Mouse (Mus musculus): ENCODE results near the gene B3gnt2.

Gene B3gnt2

GRCm38 (mm10) chr11:22846960-22847731 is 13.6 kb downstream of the B3gnt2 start:
- DNase-seq: no peak

- DNase-seq: no peak
These were observed 14.5 kb downstream of the B3gnt2 start for GRCm38 (mm10) chr11:22846093-22846835.

- no peak for DNase-seq
These were observed 15.7 kb downstream of the B3gnt2 start for GRCm38 (mm10) chr11:22844754-22845718.

- no peak for DNase-seq
These were observed 21.3 kb downstream of the B3gnt2 start for GRCm38 (mm10) chr11:22839456-22839855.

GRCm38 (mm10) chr11:22838361-22838760 is 22.4 kb downstream of the B3gnt2 start:
- no peak for DNase-seq

GRCm38 (mm10) chr11:22836269-22836668 is 24.5 kb downstream of the B3gnt2 start:
- no peak for DNase-seq

- DNase-seq: no peak
These were observed 28.2 kb downstream of the B3gnt2 start for GRCm38 (mm10) chr11:22832600-22832999.

- DNase-seq: no peak
These were observed 28.8 kb downstream of the B3gnt2 start for GRCm38 (mm10) chr11:22831916-22832315.

- DNase-seq: no peak
These were observed 30.1 kb downstream of the B3gnt2 start for GRCm38 (mm10) chr11:22830684-22831083.

- no peak for DNase-seq
These were observed 30.6 kb downstream of the B3gnt2 start for GRCm38 (mm10) chr11:22830179-22830611.

GRCm38 (mm10) chr11:22828988-22829632 is 31.7 kb downstream of the B3gnt2 start:
- no peak for DNase-seq

- DNase-seq: no peak
These were observed 33.2 kb downstream of the B3gnt2 start for GRCm38 (mm10) chr11:22827514-22828080.

GRCm38 (mm10) chr11:22826665-22827064 is 34.1 kb downstream of the B3gnt2 start:
- DNase-seq: no peak

GRCm38 (mm10) chr11:22826051-22826450 is 34.7 kb downstream of the B3gnt2 start:
- no peak for DNase-seq

GRCm38 (mm10) chr11:22825548-22825947 is 35.2 kb downstream of the B3gnt2 start:
- DNase-seq: no peak

- DNase-seq: no peak
These were observed 36.6 kb downstream of the B3gnt2 start for GRCm38 (mm10) chr11:22824049-22824705.

- no peak for DNase-seq
These were observed 39.5 kb downstream of the B3gnt2 start for GRCm38 (mm10) chr11:22821243-22821642.

GRCm38 (mm10) chr11:22818371-22818770 is 42.4 kb downstream of the B3gnt2 start:
- DNase-seq: no peak

- DNase-seq: no peak
These were observed 44.9 kb downstream of the B3gnt2 start for GRCm38 (mm10) chr11:22815877-22816276.

GRCm38 (mm10) chr11:22815143-22815542 is 45.6 kb downstream of the B3gnt2 start:
- DNase-seq: no peak

- DNase-seq: no peak
These were observed 46.6 kb downstream of the B3gnt2 start for GRCm38 (mm10) chr11:22813921-22814704.

Data from cerebellum, adult 8-10 months (tissue).